Mouse (Mus musculus): ENCODE data around the gene Ppef2. TPM values are rescaled to one million over a fixed set of nuclear protein-coding genes. Genes with fewer than 3 reads are reported as not detected.

The Ppef2 gene
- polyA plus RNA-seq (2014; fragmentation: Illumina TruSeq; extraction: RNeasy Lipid Tissue Mini Kit (QIAGEN cat#74804); ENCODE audit: low replicate concordance), result 1.4 TPM

DNA sequence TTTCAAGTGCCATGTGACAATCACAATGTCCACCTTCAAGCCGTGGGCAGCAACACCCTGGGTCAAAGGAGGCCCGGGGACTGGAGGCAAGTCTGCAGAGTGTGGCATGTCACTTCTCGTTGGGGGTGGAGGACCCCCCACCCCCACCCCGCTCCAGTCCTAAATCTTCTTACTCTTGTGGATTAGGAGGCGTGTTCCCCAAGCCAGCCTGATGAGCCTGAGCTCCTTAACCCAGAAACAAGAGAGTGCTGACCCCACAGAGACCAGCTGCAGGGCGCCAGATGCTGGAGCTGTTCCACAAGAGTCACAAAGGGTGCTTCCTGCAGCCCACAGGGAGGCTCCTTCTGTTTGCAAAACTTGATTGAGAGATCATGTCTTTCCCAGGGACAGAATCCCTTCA is at the start of gene Ppef2:
Gene Ppef2 (minus strand): TSS at position 61 of the 400 bp plus-strand sequence.

DNA sequence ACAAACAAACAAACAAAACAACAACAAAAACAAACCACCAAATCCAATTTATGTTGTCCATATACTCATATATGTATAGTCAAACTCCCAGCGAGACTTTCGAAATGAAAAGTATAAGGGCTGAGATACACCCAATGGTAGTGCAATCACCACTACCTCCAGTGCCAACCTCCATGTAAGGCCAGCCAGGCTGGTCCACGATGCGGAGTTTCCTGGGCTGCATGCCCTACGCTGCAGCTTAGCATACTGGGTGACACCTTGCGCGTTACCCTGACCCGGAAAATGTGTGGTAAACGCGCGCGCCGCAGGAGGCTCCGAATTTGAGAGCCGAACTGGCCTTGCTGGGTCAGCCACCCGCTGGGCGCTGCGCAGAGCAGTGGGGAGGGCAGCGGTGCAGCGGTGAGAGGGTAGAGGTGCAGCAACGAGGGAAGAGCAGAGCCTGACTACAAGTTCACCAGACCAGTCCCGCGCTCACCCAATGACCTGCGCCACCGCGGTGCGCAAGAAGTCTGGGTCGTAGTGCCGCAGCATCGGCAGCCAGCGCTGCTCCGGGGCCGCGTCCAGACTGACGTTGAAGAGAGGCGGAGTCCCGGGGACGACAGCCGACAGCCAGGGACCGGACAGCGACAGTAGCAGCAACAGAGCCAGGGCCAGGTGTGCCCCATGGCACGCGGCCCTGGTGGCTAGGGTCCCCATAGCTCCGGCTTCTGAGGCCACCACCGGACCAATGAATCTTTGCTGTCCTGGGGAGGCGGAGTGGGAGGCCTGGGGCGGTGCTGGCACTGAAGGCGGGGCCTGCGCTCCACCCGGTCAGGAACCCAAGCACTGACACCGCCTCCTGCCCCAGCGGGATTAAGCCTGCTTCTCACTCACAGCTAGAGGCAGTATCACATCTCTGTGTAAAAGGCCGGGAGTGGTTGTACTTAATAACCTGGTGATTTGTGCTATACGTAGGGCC is 21.6 kb upstream of the Ppef2 start, which contains the start of gene Naaa:
Gene Naaa (minus strand): TSS at position 734 of the 958 bp plus-strand sequence.

GRCm38 (mm10) chr5:92215308-92215707 is 40.8 kb downstream of the Ppef2 start, which contains the start of gene U90926:
U90926 (minus strand) TSS chr5:92215408.

Other genes starting within 250 kb of the Ppef2 start
- 6.9 TPM for gene Cdkl2, start 212.4 kb downstream of the Ppef2 start, polyA plus RNA-seq (2014; fragmentation: Illumina TruSeq; extraction: RNeasy Lipid Tissue Mini Kit (QIAGEN cat#74804); ENCODE audit: low replicate concordance)
- 235 TPM for gene G3bp2, start 172.6 kb downstream of the Ppef2 start, polyA plus RNA-seq (2014; fragmentation: Illumina TruSeq; extraction: RNeasy Lipid Tissue Mini Kit (QIAGEN cat#74804); ENCODE audit: low replicate concordance)
- 236 TPM for gene Uso1, start 118.3 kb downstream of the Ppef2 start, polyA plus RNA-seq (2014; fragmentation: Illumina TruSeq; extraction: RNeasy Lipid Tissue Mini Kit (QIAGEN cat#74804); ENCODE audit: low replicate concordance)
- gene U90926, start 40.9 kb downstream of the Ppef2 start, polyA plus RNA-seq (2014; fragmentation: Illumina TruSeq; extraction: RNeasy Lipid Tissue Mini Kit (QIAGEN cat#74804); ENCODE audit: low replicate concordance), result not detected
- gene Naaa, start 21.9 kb upstream of the Ppef2 start, polyA plus RNA-seq (2014; fragmentation: Illumina TruSeq; extraction: RNeasy Lipid Tissue Mini Kit (QIAGEN cat#74804); ENCODE audit: low replicate concordance), result 21.5 TPM
- gene Sdad1, start 54.2 kb upstream of the Ppef2 start, polyA plus RNA-seq (2014; fragmentation: Illumina TruSeq; extraction: RNeasy Lipid Tissue Mini Kit (QIAGEN cat#74804); ENCODE audit: low replicate concordance), result 18.6 TPM
- gene Cxcl9, start 71.8 kb upstream of the Ppef2 start, polyA plus RNA-seq (2014; fragmentation: Illumina TruSeq; extraction: RNeasy Lipid Tissue Mini Kit (QIAGEN cat#74804); ENCODE audit: low replicate concordance), result 16.9 TPM
- gene Art3, start 75.5 kb upstream of the Ppef2 start, polyA plus RNA-seq (2014; fragmentation: Illumina TruSeq; extraction: RNeasy Lipid Tissue Mini Kit (QIAGEN cat#74804); ENCODE audit: low replicate concordance), result 10.9 TPM
- 10.5 TPM for gene Cxcl10, start 92.6 kb upstream of the Ppef2 start, polyA plus RNA-seq (2014; fragmentation: Illumina TruSeq; extraction: RNeasy Lipid Tissue Mini Kit (QIAGEN cat#74804); ENCODE audit: low replicate concordance)
- 52.1 TPM for gene Nup54, start 178.9 kb upstream of the Ppef2 start, polyA plus RNA-seq (2014; fragmentation: Illumina TruSeq; extraction: RNeasy Lipid Tissue Mini Kit (QIAGEN cat#74804); ENCODE audit: low replicate concordance)